Mouse (Mus musculus) heart, embryonic 15.5 days (tissue): ENCODE measurements around the gene Klk7. TPM values are rescaled to one million over a fixed set of nuclear protein-coding genes. Genes with fewer than 3 reads are reported as not detected.
A peak's percentile ranks its signal among the peaks of the same experiment; 100 is the strongest.

ENCODE experiments used
- ATAC-seq: fragments of 200-750 bp; cut with Nextera tagmentation; replicated peaks from 2 replicates; pipeline ENCODE4 v1.8.0; 2017; ENCODE audit warnings: low read depth, moderate TSS enrichment; ENCODE audit not compliant: insufficient number of reproducible peaks, insufficient read depth, low FRiP score
- H3K27ac ChIP-seq: fragments of 300-500 bp; sonication (generic); 2 replicates; pipeline ENCODE4 v1.5.1; 2015; ENCODE audit warnings: mild to moderate bottlenecking, inconsistent platforms
- H3K27me3 ChIP-seq: fragments of 300-500 bp; sonication (generic); 2 replicates; pipeline ENCODE4 v1.6.1; 2015; ENCODE audit warnings: inconsistent platforms
- H3K36me3 ChIP-seq: fragments of 300-500 bp; sonication (generic); 2 replicates; pipeline ENCODE4 v1.6.1; 2015; ENCODE audit warnings: mild to moderate bottlenecking, inconsistent platforms
- H3K4me1 ChIP-seq: fragments of 300-500 bp; sonication (generic); replicated peaks from 2 replicates; pipeline ENCODE4 v1.6.1; 2015; ENCODE audit warnings: inconsistent platforms
- H3K4me2 ChIP-seq: fragments of 300-500 bp; sonication (generic); 2 replicates; pipeline ENCODE4 v1.6.1; 2015; ENCODE audit warnings: inconsistent platforms, mild to moderate bottlenecking, moderate library complexity
- H3K4me3 ChIP-seq: fragments of 300-500 bp; sonication (generic); 2 replicates; pipeline ENCODE4 v1.5.1; 2015; ENCODE audit warnings: mild to moderate bottlenecking, inconsistent platforms
- H3K9ac ChIP-seq: fragments of 300-500 bp; sonication (generic); 2 replicates; pipeline ENCODE4 v1.6.1; 2015; ENCODE audit warnings: mild to moderate bottlenecking, inconsistent platforms
- H3K9me3 ChIP-seq: fragments of 300-500 bp; sonication (generic); replicated peaks from 2 replicates; pipeline ENCODE4 v1.6.1; 2016; ENCODE audit warnings: inconsistent platforms
- WGBS: fragments of 180-500 bp; shearing (Covaris S2); methylation state at CpG from one replicate; pipeline ENCODE4 v1.1.7; 2015; ENCODE audit warnings: mixed read lengths; 5-methylcytosine and 5-hydroxymethylcytosine counted together
- polyA plus RNA-seq: library from polyadenylated mRNA; unstranded; fragments of >200 nt; fragmentation: Nextera tagmentation; extraction: Ambion mirVana; gene quantifications from 2 replicates; pipeline ENCODE4 v1.2.1, GENCODE M21; 2015

The Klk7 gene
- polyA plus RNA-seq, 1 experiment from 2014 or later: not detected

DNA sequence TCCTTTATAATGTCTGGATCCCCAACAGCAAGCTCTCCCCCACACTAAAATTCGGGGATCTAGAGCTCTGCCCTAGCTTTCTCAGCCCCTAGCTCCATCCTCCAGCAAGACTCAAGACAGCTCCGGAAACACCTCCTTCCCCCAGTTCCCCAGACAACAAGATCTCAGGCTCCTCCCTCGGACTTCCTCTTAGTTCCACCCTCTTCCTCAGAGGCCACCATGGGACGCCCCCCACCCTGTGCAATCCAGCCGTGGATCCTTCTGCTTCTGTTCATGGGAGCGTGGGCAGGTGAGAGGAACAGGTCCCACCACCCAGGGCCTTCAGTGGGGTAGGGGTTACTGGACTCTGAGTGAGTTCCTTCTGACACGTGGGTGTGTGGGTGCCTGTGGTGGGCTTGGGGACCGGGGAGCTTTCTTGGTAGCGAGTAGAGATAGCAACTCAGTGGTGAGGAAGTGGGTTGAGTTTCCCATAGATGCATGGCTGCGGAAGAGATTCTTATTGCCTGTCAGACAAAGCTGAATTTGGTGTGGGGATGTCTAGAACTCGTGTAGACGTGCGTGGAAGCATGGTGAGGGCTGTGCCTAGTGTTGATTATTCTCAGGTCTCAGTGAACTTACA lies 13.1 kb upstream of the Klk7 start:
- H3K9ac ChIP-seq: no peak overlapping the region
- peaks cover 33% of the 10 kb centered on the region for H3K27me3 ChIP-seq
- H3K36me3 ChIP-seq: no peaks in the 10 kb centered on the region
- WGBS: 36% methylated on average over 13 of the region's 13 CpGs
- no peaks in the 10 kb centered on the region for H3K9me3 ChIP-seq
- peak; percentile 32; the same call in 1 of the 2 replicates for ATAC-seq
- peak overlapping the region; percentile 58 for H3K4me3 ChIP-seq
- no peak overlapping the region for H3K27ac ChIP-seq
- H3K4me2 ChIP-seq: peak overlapping the region; percentile 89
- H3K4me1 ChIP-seq: peaks cover 19% of the 10 kb centered on the region

GRCm38 (mm10) chr7:43799876-43800275 lies 11.2 kb upstream of the Klk7 start:
- no peak overlapping the region for H3K4me3 ChIP-seq
- ATAC-seq: no peak
- no peak overlapping the region for H3K27ac ChIP-seq
- no peaks in the 10 kb centered on the region for H3K9me3 ChIP-seq
- no peak overlapping the region for H3K9ac ChIP-seq
- no peaks in the 10 kb centered on the region for H3K36me3 ChIP-seq
- H3K4me2 ChIP-seq: no peak overlapping the region
- WGBS: 67% methylated on average over 7 of the region's 7 CpGs
- H3K4me1 ChIP-seq: peaks cover 19% of the 10 kb centered on the region
- peaks cover 27% of the 10 kb centered on the region for H3K27me3 ChIP-seq

DNA sequence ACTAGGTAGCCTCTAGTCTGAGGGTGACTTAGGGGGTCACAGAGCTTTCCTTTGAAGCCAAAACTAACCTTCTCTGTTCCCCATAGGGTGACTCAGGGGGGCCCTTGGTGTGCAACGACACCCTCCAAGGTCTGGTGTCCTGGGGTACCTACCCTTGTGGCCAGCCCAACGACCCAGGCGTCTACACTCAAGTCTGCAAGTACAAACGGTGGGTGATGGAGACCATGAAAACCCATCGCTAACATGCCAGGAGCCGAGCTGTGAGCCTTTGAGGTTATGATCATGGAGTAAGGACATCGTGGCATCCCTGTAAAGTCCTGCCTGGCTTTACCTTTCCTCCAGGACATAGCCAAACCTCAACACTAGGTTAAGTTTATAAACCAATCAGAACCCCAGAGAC lies 4.1 kb downstream of the Klk7 start:
- no peak overlapping the region for H3K4me3 ChIP-seq
- ATAC-seq: no peak
- H3K36me3 ChIP-seq: no peaks in the 10 kb centered on the region
- H3K27me3 ChIP-seq: no peaks in the 10 kb centered on the region; the same call in 1 of the 2 replicates
- H3K4me1 ChIP-seq: no peaks in the 10 kb centered on the region
- no peak overlapping the region for H3K27ac ChIP-seq
- H3K9me3 ChIP-seq: no peaks in the 10 kb centered on the region
- no peak overlapping the region for H3K4me2 ChIP-seq
- H3K9ac ChIP-seq: no peak overlapping the region
- WGBS: 76% methylated on average over 7 of the region's 7 CpGs

DNA sequence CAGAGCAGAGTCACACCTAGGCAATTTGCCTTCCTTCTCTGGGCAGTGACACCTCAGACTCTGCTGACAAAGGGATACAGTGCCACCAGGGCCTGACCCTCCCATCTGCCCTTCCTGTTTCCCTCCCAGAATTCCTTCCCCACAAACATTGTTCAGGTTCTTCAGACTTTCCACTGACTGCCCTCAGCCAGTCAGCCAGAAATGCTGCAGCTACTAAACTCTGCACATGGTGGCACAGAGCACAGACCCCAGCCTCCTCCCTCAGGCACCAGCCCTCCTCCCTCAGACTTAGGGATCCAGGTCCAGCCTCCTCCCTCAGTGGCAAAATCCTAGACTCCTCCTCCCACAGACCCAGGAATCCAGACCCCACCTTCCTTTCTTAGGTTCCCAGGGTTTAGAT lies 5.7 kb downstream of the Klk7 start:
- no peak for ATAC-seq
- Histone ChIP-seq H3K36me3 (no peaks in the 10 kb centered on the region), H3K27me3 (no peaks in the 10 kb centered on the region; the same call in 1 of the 2 replicates), H3K4me2 (no peak overlapping the region), H3K9ac (no peak overlapping the region), H3K4me1 (no peaks in the 10 kb centered on the region), H3K9me3 (no peaks in the 10 kb centered on the region), H3K27ac (no peak overlapping the region), H3K4me3 (no peak overlapping the region)

GRCm38 (mm10) chr7:43821581-43821980 lies 10.5 kb downstream of the Klk7 start:
- Histone ChIP-seq H3K4me2 (no peak overlapping the region), H3K4me3 (no peak overlapping the region), H3K27ac (no peak overlapping the region), H3K9ac (no peak overlapping the region), H3K27me3 (no peaks in the 10 kb centered on the region), H3K4me1 (no peaks in the 10 kb centered on the region), H3K9me3 (no peaks in the 10 kb centered on the region), H3K36me3 (no peaks in the 10 kb centered on the region)
- no peak for ATAC-seq
- 79% methylated on average over 7 of the region's 7 CpGs for WGBS

- no peak within 1 kb of the TSS for H3K4me3 ChIP-seq
- H3K4me1 ChIP-seq: no peaks in the 10 kb centered on the region
- no peak within 1 kb of the TSS for H3K9ac ChIP-seq
- ATAC-seq: no peak
- no peaks in the 10 kb centered on the region for H3K36me3 ChIP-seq
- 73% methylated on average over 10 of the region's 10 CpGs for WGBS
- H3K9me3 ChIP-seq: no peaks in the 10 kb centered on the region
- no peaks in the 10 kb centered on the region for H3K27me3 ChIP-seq
- H3K4me2 ChIP-seq: no peak within 1 kb of the TSS
- no peak within 1 kb of the TSS for H3K27ac ChIP-seq
Observed at GRCm38 (mm10) chr7:43824199-43824598, 13.1 kb downstream of the Klk7 start, which contains the start of gene Klk6. Gene Klk6, plus strand, starts transcription at chr7:43824499.

DNA sequence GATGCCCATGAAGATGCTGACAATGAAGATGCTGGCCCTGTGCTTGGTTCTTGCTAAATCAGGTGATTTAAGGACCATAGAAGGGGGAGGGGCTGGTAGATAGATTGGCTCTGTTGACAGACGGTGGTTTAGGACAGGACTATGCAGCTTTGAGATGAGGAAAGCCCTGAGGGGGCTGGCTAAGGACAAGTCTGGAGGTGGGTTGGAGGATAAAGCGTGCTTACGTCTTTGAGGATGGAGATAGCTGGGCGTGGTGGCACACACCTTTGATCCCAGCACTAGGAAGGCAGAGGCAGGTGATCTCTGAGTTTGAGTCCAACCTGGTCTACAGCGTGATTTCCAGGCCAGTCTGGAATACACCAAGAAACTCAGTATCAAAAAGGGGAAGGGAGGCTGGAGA lies 15.0 kb downstream of the Klk7 start:
- 78% methylated on average over 5 of the region's 5 CpGs for WGBS
- Histone ChIP-seq H3K4me1 (no peaks in the 10 kb centered on the region), H3K4me2 (no peak overlapping the region), H3K4me3 (no peak overlapping the region), H3K9ac (no peak overlapping the region), H3K27me3 (no peaks in the 10 kb centered on the region), H3K36me3 (no peaks in the 10 kb centered on the region), H3K27ac (no peak overlapping the region), H3K9me3 (no peaks in the 10 kb centered on the region)
- no peak for ATAC-seq

GRCm38 (mm10) chr7:43827706-43828105 lies 16.6 kb downstream of the Klk7 start:
- WGBS: 78% methylated on average over 4 of the region's 4 CpGs

GRCm38 (mm10) chr7:43829006-43829405 lies 17.9 kb downstream of the Klk7 start:
- Histone ChIP-seq H3K4me1 (no peaks in the 10 kb centered on the region), H3K9ac (no peak overlapping the region), H3K4me3 (no peak overlapping the region), H3K27me3 (no peaks in the 10 kb centered on the region), H3K36me3 (no peaks in the 10 kb centered on the region), H3K9me3 (no peaks in the 10 kb centered on the region), H3K27ac (no peak overlapping the region), H3K4me2 (no peak overlapping the region)
- ATAC-seq: no peak
- 78% methylated on average over 8 of the region's 8 CpGs for WGBS

More at GRCm38 (mm10) chr7:43827706-43828105, 16.6 kb downstream of the Klk7 start:
- Histone ChIP-seq H3K27ac (no peak overlapping the region), H3K9ac (no peak overlapping the region), H3K9me3 (no peaks in the 10 kb centered on the region), H3K27me3 (no peaks in the 10 kb centered on the region), H3K4me3 (no peak overlapping the region), H3K36me3 (no peaks in the 10 kb centered on the region), H3K4me2 (no peak overlapping the region), H3K4me1 (no peaks in the 10 kb centered on the region)
- ATAC-seq: no peak

- Histone ChIP-seq H3K36me3 (no peaks in the 10 kb centered on the region), H3K4me3 (no peak within 1 kb of the TSS), H3K9me3 (no peaks in the 10 kb centered on the region), H3K4me1 (no peaks in the 10 kb centered on the region), H3K9ac (no peak within 1 kb of the TSS), H3K4me2 (no peak within 1 kb of the TSS), H3K27ac (no peak within 1 kb of the TSS), H3K27me3 (no peaks in the 10 kb centered on the region)
- ATAC-seq: no peak
- 31% methylated on average over 3 of the region's 3 CpGs for WGBS
Observed at GRCm38 (mm10) chr7:43841701-43842100, 30.6 kb downstream of the Klk7 start, which contains the start of gene Klk5. Gene Klk5, plus strand, starts transcription at chr7:43841971.

DNA sequence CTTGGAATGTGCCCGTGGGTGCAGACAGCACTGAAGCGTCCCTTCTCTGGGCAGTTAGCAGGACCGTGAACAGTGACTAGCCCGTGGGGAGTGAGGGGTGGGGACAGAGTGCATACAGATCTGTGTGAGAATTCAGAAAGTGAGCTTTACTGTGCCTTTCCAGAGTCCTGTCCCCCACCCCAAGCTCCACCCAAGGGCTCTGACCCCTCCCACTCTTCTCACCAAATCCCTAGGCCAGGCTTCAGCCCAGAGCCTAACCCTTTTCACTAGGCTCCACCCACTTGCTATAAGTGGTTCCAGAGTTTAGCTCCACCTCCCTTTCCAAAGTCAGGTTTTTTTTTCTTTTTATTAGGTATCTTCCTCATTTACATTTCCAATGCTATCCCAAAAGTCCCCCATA lies 32.7 kb downstream of the Klk7 start:
- Histone ChIP-seq H3K4me3 (no peak overlapping the region), H3K4me2 (no peak overlapping the region), H3K4me1 (no peaks in the 10 kb centered on the region), H3K36me3 (no peaks in the 10 kb centered on the region), H3K27ac (no peak overlapping the region), H3K9ac (no peak overlapping the region), H3K27me3 (no peaks in the 10 kb centered on the region), H3K9me3 (no peaks in the 10 kb centered on the region)
- 89% methylated on average over 4 of the region's 4 CpGs for WGBS
- ATAC-seq: no peak

DNA sequence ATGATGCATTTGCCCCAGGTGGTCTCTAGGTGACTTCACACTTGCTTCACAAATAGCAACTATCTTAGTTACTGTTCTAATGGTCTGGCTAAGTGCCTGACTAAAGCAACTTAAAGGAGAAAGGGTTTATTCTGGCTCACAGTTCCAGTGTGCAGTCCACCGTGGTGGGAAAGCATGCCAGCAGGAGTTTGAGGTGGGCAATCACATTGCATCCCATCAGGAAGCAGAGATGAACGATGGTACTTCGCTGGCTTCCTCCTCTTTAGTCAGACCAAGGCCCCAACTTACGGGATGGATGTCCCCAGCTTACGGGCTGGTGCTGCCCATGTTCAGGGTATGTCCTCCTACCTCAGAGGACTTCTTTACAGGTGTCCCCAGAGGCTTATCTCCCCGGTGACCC lies 40.5 kb downstream of the Klk7 start:
- Histone ChIP-seq H3K36me3 (no peaks in the 10 kb centered on the region), H3K9me3 (no peaks in the 10 kb centered on the region), H3K4me1 (no peaks in the 10 kb centered on the region), H3K27me3 (no peaks in the 10 kb centered on the region), H3K27ac (no peak overlapping the region), H3K9ac (no peak overlapping the region), H3K4me3 (no peak overlapping the region), H3K4me2 (no peak overlapping the region)
- no peak for ATAC-seq
- WGBS: 88% methylated on average over 6 of the region's 6 CpGs
